Mouse (Mus musculus): ENCODE results near the gene Olfr330. TPM values are rescaled to one million over a fixed set of nuclear protein-coding genes. Genes with fewer than 3 reads are reported as not detected.
"Not testable (repeated sequence)": the region's sequence is repeated elsewhere in the genome, so short reads cannot be mapped to it uniquely, and the experiment has no call there.

Olfr330 gene
- not detected for polyA plus RNA-seq (2017; shearing (Covaris generic))

DNA sequence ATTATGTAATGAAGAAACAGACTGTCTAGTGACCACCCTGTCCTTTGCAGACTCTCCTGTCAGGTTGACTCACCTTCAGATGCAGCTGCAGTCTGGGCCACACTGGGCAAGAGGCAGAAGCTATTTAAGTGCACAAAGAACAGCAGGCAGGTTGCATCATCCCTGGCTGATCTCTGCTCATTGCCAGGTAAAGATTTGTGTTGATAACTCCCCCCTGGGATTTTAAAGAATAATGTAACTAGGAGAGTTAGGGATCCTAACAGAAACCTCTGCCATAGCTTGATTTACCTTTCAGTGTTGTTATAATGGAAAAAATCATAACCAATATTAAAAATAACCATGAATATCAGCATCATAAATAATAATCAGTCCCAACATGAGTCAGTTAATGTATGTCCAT lies at the start of gene Olfr330:
Gene Olfr330 (minus strand): TSS at position 101 of the 400 bp plus-strand sequence.
- ATAC-seq, result not testable (repeated sequence)

DNA sequence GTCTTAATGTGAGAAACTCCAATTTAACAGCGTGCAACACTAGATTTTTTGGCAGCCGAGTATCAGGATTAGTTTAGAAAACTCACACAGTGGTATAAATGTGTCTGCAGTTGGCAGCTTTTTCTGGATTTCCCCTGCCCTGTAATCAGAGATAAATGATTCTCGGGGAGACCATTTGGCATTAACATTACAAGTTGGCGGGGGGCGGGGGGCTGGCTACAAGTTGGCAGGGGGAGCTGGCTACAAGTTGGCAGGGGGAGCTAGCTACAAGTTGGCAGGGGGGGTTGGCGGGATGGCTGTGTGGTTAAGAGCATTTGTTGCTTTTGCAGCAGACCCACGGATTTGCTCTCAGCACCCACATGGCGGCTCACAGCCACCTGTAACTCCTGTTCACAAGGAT lies 44.0 kb upstream of the Olfr330 start:
- no peak for ATAC-seq

DNA sequence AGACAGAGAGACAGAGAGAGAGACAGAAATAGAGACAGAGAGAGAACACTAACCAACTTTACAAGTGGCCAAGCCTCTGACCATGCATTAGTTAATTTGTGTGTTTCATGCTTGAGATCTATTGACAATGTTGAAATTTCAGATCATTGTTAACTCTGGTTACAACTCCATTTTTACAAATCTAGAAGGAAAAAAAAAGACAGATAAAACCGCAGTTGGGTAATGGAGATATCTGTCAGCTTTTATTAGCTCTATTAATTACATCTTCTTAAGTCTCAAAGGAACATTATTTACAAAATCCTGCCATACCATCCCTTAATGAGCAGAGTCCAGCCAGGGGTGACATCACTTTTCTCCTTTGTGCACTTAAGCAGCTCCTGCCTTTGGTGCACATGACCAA lies 42.8 kb upstream of the Olfr330 start, which contains the start of gene Olfr325:
Gene Olfr325 (plus strand): TSS at position 301 of the 400 bp plus-strand sequence.
- ATAC-seq, result no peak

DNA sequence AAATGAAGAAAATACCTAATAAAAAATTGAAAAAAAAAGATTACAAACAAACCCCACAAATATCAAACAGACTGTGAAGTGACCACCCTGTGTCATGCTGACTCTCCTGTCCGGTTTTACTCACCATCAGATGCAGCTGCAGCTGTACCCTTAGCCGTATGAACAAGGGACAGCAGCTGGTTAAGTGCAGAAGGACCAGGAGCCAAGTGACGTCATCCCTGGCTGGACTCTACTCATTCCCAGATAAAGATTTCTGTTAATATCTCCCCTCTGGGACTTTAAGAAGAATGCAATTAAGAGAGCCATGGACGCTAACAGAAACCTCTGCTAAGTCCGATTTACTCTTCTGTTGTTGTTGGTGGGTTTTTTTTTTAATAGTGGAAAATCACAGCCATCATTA lies 35.8 kb upstream of the Olfr330 start, which contains the start of gene Olfr224:
Gene Olfr224 (minus strand): TSS at position 149 of the 400 bp plus-strand sequence.
- ATAC-seq, result no peak

DNA sequence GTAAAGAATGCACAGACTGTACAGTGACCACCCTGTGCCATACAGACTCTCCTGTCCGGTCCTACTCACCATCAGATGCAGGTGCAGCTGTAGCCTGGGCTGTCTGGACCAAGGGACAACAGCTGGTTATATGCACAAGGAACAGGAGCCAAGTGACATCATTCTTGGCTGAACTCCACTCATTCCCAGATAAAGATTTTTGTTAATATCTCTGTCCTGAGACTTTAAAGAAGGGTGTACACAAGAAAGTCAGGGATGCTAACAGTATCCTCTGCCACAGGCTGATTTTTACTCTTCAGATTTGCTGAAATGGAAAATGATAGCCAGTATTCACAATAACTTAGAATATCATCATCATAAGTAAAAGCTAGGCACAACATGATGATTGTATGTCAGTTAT lies 20.9 kb upstream of the Olfr330 start, which contains the start of gene Olfr328:
Gene Olfr328 (minus strand): TSS at position 101 of the 400 bp plus-strand sequence.
- no peak for ATAC-seq

DNA sequence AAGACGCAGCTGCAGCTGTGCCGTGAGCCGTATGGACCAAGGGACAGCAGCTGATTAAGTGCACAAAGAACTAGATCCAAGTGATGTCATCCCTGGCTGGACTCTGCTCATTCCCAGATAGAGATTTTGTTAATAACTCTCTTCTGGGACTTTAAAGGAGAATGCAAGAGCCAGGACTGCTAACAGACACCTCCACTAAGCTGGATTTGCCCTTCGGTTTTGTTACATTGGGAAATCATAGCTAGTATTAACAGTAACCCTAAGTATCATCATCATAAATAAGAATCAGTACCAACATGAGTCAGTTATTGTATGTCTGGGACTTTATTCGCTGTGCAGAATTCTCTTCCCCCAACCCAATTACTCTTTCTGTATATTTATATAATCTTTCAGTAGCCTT lies 11.7 kb upstream of the Olfr330 start, which contains the start of gene Olfr329-ps:
Gene Olfr329-ps (minus strand): TSS at position 101 of the 400 bp plus-strand sequence.
- no peak for ATAC-seq

DNA sequence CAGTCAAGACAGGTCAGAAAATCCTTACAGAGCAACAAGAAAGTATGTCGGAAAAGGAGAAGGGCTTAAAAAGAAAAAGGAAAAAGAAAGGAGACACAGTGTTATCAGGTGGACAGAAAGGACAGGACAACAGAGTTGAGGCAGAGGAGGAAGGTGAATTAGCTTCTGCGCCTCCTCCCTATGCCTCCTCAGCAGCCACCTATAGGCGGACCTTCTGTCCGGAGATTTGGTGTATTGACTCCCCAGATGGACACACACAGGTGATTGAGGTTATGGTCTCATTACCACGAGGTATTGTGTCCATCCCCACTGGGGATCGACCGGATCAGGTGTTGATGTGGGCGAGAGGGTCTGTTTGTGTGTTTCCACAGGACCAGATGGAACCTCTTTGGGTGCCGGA lies 14.9 kb downstream of the Olfr330 start:
- ATAC-seq, result not testable (repeated sequence)

DNA sequence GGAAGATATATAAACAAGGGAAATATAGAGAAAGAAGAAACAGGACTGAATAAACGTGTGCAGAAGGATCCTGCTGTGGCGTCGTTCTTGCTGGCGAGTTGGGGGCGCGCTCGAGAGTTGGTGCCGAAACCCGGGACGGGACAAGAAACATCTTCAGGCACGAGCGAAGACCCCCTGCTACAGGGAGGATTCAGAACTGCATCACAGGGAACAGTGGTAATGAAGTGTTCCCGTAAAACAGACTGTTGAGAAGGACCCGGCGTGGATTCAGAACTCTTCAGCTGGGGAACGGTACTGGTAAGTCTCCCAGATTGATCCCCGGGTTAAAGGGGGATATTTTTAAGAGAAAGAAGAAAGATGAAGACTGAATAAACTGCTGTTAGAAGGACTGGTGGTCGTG lies 15.7 kb downstream of the Olfr330 start:
- ATAC-seq, result not testable (repeated sequence)

DNA sequence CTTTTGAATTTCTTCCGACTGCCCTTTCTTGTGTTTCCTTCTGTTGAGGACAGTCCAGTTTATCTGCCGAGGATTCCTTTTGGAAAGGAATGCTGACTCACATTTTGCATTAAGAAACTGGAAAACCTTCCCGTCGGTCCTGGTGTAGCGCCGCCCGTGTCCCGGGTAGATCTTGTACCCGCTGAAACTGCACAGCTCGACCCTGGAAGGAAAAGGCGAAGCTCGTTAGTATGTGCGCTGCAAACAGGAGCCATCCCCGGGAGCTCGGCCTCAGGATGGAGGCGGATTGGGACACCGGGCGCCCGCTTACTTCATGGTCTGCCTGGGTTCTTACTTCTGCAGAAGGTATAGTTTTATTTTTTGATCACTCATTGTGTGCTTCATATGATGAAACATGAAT lies 25.6 kb downstream of the Olfr330 start:
- not testable (repeated sequence) for ATAC-seq

DNA sequence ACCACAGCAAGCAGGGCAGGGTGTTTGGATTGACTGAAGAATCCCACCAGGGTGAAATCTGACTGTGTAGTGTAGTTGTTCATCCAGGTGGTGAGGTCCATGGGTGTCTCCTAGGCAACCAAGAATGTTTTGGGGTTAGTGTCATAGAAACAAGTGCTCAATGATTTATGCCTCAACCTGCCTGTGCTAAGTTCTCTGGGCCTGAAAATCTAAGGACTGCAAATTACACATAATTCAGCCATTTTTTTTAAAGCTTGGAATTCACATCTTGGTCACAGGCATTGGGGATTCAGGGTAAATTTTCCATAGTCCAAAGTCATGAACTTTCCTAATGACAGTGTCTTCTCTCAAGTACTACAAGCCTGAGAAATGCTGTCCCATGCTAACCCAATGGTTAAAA lies 32.2 kb downstream of the Olfr330 start, which contains the start of gene Olfr331:
Gene Olfr331 (minus strand): TSS at position 101 of the 400 bp plus-strand sequence.
- not testable (repeated sequence) for ATAC-seq

DNA sequence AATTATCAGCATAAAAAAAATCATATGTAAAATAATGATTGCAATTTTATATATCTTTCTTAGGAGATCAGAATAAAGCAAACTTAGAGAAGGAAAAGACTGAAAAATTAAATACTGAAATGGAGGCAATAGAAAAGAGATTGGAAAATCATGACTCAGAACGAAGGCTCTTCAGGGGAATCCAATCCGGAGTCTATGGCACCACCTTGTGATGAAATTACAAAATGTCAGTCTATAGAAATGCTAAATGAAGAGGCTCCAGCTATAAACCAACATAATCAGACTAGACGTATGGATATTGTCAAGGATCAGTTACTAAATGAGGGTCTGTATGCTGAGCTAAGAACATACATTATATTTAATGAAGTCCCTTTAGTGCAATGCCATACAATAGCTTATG lies 35.3 kb downstream of the Olfr330 start:
- no peak for ATAC-seq

DNA sequence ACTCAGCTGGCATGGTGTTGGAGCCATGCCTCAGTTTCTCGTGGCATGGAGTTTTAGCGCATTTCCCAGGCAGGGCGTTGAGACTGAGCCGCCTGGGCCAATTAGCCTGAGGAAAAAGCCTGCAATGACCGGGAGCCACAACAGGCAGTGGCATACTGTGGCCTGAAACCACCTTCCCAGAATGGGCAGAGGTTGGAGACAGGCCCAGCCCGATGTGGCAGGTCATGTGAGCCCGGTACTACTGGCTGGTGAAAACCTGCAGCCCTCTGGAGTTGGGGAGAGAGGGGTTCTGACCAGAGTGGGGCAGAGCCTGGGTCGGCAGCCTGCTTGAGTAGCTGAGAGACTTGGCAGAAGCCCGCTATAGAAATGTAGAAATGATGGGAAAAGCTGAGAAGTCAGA lies 35.9 kb downstream of the Olfr330 start:
- no peak for ATAC-seq

DNA sequence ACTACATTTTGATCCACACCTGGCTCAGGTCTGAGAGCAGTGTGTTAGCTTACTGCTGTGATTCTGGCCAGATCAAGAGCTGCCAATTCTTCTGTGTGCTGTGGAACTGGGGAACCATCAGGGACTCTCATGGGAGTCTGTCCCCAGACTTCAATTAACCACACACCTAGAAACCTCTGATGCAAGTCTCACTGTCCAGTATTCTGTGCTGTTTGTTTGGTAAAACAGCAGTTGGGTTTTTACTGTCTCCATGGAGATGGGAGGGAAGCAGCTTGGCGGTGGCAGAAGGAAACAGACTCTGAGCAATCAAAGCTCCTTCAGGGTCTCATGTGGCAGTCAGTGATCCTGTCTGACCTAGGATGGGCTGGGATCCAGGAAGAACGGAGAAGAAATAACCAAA lies 42.2 kb downstream of the Olfr330 start, which contains the start of gene Olfr332:
Gene Olfr332 (minus strand): TSS at position 101 of the 400 bp plus-strand sequence.
- ATAC-seq, result no peak

Other genes starting within 250 kb of the Olfr330 start
- 10 to 100 TPM in 1 of 3 experiments, 1 to 10 TPM in 2; 7.6 to 10.2 (median 7.8) TPM for gene Zfp692, start 227.8 kb downstream of the Olfr330 start, polyA plus RNA-seq (2017; shearing (Covaris generic))
- gene Zfp672, start 204.5 kb downstream of the Olfr330 start, polyA plus RNA-seq (2017; shearing (Covaris generic)), result 10 to 100 TPM; 40.5 to 41.4 (median 41.1) TPM
- gene Sh3bp5l, start 204.1 kb downstream of the Olfr330 start, polyA plus RNA-seq (2017; shearing (Covaris generic)), result 1 to 10 TPM; 5.1 to 7.9 (median 6.8) TPM
- not detected for gene Lypd8, start 155.8 kb downstream of the Olfr330 start, polyA plus RNA-seq (2017; shearing (Covaris generic))
- gene 1810065E05Rik, start 113.7 kb downstream of the Olfr330 start, polyA plus RNA-seq (2017; shearing (Covaris generic)), result not detected
- gene Gm12253, start 102.3 kb downstream of the Olfr330 start, polyA plus RNA-seq (2017; shearing (Covaris generic)), result not detected
- gene Lypd9, start 81.9 kb downstream of the Olfr330 start, polyA plus RNA-seq (2017; shearing (Covaris generic)), result not detected
- gene Olfr30, start 72.6 kb downstream of the Olfr330 start, polyA plus RNA-seq (2017; shearing (Covaris generic)), result not detected
- gene Olfr332, start 42.3 kb downstream of the Olfr330 start, polyA plus RNA-seq (2017; shearing (Covaris generic)), result under 1 TPM in 1 of 3 experiments, not detected in 2; 0.13 TPM
- gene Olfr331, start 32.3 kb downstream of the Olfr330 start, polyA plus RNA-seq (2017; shearing (Covaris generic)), result not detected
- gene Olfr329-ps, start 11.6 kb upstream of the Olfr330 start, polyA plus RNA-seq (2017; shearing (Covaris generic)), result not detected
- not detected for gene Olfr328, start 20.8 kb upstream of the Olfr330 start, polyA plus RNA-seq (2017; shearing (Covaris generic))
- under 1 TPM in 1 of 3 experiments, not detected in 2; 0.26 TPM for gene Olfr224, start 35.7 kb upstream of the Olfr330 start, polyA plus RNA-seq (2017; shearing (Covaris generic))
- gene Olfr325, start 42.9 kb upstream of the Olfr330 start, polyA plus RNA-seq (2017; shearing (Covaris generic)), result not detected
- gene Olfr324, start 60.3 kb upstream of the Olfr330 start, polyA plus RNA-seq (2017; shearing (Covaris generic)), result not detected
- gene 2210407C18Rik, start 81.2 kb upstream of the Olfr330 start, polyA plus RNA-seq (2017; shearing (Covaris generic)), result not detected
- gene Olfr323, start 95.7 kb upstream of the Olfr330 start, polyA plus RNA-seq (2017; shearing (Covaris generic)), result not detected
- not detected for gene Trim58, start 105.6 kb upstream of the Olfr330 start, polyA plus RNA-seq (2017; shearing (Covaris generic))
- gene Olfr322, start 123.9 kb upstream of the Olfr330 start, polyA plus RNA-seq (2017; shearing (Covaris generic)), result not detected
- gene Olfr320, start 146.3 kb upstream of the Olfr330 start, polyA plus RNA-seq (2017; shearing (Covaris generic)), result not detected
- not detected for gene Olfr319, start 164.3 kb upstream of the Olfr330 start, polyA plus RNA-seq (2017; shearing (Covaris generic))
- gene Olfr318, start 189.2 kb upstream of the Olfr330 start, polyA plus RNA-seq (2017; shearing (Covaris generic)), result not detected
- gene Olfr317, start 204.4 kb upstream of the Olfr330 start, polyA plus RNA-seq (2017; shearing (Covaris generic)), result not detected
- gene Olfr316, start 217.9 kb upstream of the Olfr330 start, polyA plus RNA-seq (2017; shearing (Covaris generic)), result not detected
- not detected for gene Olfr315, start 238.4 kb upstream of the Olfr330 start, polyA plus RNA-seq (2017; shearing (Covaris generic))
- gene Olfr314, start 248.1 kb upstream of the Olfr330 start, polyA plus RNA-seq (2017; shearing (Covaris generic)), result not detected